Mouse (Mus musculus) urinary bladder, postnatal 36 days (tissue): Measurements from ENCODE around the gene Atp2a3.

Experiments
- DNase-seq, 2 experiments: peaks; one replicate each; pipeline ENCODE4 v3.0.0; 2022; ENCODE audit warnings: low spot score in 2 of 2, mixed read lengths in 1 of 2

Gene Atp2a3

GRCm38 (mm10) chr11:72961072-72961980 is at the start of gene Atp2a3:
TSS of gene Atp2a3 (plus strand) at chr11:72961169.
- DNase-seq, result no peak

DNA sequence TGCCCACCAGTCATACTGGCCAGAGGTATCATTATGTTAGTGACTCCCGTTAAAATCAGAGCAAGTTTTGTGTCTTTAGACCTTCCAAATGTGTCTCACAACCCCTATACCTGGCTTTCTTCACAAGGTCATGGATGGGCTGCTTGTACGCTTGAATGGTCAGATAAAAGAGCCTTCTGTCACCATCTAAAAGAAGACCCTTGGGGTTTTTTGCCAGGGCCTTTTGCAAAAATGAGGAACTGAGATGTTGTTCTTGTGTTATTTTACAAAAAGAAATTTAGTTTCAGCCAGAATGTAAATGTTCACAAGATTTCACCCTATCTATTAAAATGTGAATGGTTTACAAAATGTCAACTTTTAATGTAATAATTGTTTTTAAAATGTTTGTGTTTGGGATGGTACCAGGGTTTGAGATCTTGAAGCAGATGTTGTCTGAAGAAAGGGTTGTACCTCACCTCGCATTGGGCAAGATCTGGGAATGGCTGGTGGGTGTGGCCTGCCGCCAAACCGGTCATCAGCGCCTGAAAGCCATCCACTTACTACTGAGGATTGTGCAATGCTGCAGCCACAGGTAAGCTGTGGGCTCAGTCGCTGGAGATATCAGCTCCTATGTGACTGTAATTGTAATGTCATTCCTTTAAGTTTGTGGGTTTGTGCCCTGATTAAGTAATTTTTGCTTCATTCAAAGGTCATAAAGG is 43.5 kb upstream of the Atp2a3 start:
- no peak for DNase-seq

DNA sequence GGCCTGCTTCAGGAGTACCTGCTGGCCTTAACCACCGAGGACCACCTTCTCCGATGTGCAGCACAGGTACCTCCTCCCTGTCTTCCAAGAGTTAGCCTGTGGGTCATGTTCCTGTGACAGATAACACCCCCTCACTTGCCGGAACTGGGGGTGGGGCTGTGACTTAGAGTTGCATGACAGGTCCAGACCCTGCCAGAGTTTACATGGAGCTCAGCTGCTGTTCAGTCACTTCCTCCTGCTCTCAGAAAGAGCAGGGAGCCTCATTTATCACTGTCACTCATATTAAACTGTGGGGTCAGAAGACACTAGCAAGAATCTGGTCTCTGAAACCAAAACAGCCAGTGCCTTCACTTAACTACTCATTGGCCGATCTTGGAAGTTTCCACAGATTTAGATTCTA is 37.9 kb upstream of the Atp2a3 start:
- no peak for DNase-seq

DNA sequence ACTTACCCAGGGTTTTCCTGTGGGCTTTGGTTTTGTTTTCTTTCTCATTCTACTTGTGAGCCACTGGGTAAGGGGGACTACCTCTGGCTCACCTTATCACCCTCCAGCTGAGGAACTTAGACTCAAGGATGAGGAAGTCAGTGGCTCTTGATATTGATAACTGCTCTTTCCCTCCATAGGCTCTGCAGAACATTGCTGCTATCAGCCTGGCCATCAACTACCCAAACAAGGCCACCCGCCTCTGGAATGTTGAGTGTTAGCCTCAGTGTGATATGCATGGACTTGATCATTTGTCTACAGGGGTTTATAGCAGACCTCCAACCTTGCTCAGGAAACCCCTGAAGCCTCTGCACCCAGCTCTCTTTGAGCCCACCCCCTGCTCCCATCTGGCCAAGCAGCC is 36.5 kb upstream of the Atp2a3 start:
- no peak for DNase-seq

DNA sequence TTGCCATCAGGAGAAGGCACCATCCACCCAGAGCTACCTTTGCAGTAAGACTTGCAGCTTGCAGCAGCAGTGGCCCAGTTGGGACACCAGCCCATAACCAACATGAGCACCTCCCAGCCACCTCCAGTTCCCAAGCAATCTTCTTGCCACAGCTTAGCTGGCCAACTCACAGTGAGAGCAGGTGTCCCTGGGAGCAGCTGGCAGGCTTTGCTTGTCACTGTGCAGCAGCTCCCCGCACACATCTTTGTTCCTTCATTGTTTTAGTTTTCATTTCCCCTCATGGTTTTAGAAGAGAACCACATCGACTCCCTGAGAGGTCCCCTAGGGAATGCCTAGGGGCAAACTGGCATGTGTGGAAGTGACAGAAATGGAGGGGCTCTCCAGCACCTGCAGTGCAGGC is 35.9 kb upstream of the Atp2a3 start:
- no peak for DNase-seq

- DNase-seq, result peak; percentile 35 to 52
Observed at GRCm38 (mm10) chr11:72926226-72926890, 34.6 kb upstream of the Atp2a3 start.

DNA sequence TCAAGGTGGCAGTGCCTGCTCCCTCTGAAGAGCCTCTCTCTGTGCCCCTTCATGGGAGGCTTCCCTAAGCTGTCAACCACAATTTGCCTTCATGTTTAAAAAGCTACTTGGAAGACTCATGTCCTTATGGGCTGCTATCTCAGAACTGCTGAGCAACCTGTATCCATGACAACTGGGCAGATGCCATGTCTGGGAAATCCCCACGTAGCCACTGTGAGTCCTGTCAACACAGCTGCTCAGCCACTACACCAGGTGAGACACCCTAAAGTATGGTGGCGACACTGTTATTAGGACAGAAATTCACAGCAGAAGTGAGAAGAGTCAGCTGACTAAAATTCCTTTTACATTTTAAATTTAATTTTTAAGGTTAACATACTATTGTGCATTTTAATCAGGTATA is 32.5 kb upstream of the Atp2a3 start:
- DNase-seq, result no peak

- DNase-seq, result peak in 1 of 2 experiments; percentile 45
Observed at GRCm38 (mm10) chr11:72940208-72941143, 20.5 kb upstream of the Atp2a3 start.

DNA sequence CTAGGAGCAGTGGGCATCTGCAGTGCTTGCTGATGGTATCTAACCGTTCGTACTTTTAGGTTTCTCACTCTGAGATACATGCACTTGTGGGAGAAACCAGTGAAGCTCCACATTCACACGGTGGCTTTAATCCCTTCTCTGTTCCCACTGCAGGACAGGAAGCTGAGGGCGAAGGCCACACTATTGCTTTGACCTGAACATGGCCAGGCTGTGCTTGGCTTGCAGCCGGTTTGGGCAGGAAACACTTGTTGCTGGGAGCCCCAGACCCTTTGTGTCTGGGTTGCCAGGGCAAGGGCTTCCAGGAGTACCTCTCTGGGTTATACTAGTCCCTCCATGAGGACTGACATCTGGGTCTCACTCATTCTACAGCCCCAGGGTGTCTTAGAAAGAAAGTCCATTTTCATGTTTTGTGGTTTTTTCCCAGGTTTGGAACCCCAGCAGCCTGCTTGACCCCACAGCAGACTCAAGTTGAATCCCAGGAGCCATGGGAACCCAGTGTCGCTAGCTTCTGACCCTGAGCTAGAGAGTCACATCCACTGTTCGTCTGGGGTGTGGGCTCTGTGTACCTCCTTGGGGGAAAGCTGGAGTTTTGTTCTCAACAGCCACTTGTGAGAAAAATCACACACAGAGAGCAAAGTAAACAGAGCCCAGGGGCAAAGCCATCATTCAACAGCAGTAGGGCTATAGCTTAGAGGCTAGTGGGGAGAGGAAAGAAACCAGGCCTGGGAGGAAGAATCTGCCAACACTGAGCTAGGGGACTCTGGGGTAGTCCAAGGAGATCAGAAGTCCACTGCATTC is 15.8 kb upstream of the Atp2a3 start:
- no peak for DNase-seq

- no peak for DNase-seq
Observed at GRCm38 (mm10) chr11:72945875-72946559, 15.0 kb upstream of the Atp2a3 start.

DNA sequence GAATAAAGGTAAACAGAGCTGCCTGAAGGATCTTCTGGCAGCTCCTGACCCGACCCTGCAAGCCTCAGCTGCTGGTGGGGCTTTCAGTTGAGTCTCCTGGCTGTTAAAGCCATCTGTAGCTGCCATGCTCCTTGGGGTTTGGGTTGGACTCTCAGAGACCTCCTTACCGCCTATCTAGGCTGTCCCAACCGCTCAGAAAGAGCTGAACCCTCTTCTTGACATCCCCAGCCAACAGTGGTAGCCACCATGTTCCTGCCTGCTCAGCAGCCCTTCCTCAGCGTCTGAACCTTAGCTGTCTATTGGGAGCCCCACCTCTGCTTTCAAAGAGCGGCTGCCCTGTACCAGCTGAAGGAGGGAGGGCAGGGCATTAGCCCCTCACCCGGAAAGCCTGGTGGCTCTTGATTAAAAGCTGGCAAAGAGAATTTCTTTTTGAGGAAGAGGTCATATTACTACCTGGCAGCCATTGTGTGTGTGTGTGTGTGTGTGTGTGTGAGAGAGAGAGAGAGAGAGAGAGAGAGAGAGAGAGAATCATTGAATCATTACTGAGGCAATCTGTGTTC is 14.3 kb upstream of the Atp2a3 start:
- DNase-seq, result no peak

DNA sequence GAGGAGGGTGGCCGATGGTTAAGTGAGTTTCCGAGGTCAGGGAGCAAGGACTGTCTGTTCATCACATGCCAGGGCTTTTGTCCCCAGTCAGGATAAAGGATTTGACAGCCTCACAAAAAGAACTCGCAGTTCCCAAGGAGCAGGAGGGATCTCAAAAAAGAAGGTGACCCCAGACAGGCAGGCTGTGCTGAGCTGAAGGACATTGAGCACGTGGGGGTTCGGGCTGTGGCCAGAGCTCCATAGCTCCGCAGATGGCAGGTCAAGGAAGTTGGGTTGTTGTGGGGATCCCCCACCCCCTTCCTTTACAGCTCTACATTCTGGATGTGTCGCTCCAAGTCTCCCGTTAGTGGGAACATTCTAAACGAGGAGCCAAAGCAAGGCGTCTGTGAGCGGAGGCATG is 13.1 kb upstream of the Atp2a3 start:
- no peak for DNase-seq

GRCm38 (mm10) chr11:72948254-72948653 is 12.7 kb upstream of the Atp2a3 start:
- no peak for DNase-seq

GRCm38 (mm10) chr11:72951137-72952000 is 9.6 kb upstream of the Atp2a3 start:
- no peak for DNase-seq

GRCm38 (mm10) chr11:72952226-72952625 is 8.7 kb upstream of the Atp2a3 start:
- peak in 1 of 2 experiments; percentile 27 for DNase-seq

DNA sequence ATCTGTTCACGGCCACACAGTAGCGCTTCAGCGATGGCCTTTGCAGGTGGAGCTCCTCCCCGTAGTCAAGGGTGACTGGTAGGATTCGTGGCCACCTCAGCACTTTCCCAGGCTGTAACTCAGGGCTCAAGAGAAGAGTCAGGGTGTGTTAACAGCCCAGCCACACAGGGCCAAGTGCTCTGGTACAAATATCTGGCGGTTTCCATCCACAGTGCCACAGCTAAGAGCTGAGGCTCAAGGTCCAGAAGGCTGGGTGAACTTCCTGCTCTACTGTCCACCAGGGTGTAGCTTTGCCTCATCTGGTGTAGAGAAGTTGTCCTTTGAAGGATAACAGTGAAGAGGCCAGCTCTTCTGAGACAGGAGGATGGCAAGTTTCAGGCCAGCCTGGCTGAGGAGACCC is 8.3 kb upstream of the Atp2a3 start:
- DNase-seq, result no peak

DNA sequence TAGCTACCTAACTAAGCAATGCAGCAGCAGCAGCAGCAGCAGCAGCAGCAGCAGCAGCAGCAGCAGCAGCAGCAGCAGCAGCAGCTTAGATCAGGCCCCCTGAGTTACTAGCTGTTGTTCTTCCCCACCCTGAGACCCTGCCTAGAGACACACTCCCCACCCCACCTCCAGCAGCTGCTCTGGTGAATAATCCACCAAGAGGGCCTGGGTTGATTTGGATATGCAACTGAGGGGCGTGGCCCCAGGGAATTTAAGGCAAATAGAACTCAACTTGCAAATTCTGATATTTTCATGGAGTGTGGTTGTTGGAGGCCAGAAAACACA is 7.9 kb upstream of the Atp2a3 start:
- DNase-seq, result no peak

GRCm38 (mm10) chr11:72953440-72954151 is 7.4 kb upstream of the Atp2a3 start:
- peak in 1 of 2 experiments; percentile 42 for DNase-seq
